Mouse (Mus musculus): ENCODE measurements at regions not wholly inside any gene's neighbourhood (a gene's known extent, or its start where the extent isn't known, plus 50 kb on each side); places are given as distances from the start of the nearest gene placed in this dataset.

GRCm38 (mm10) chr8:89785011-89785410 is 563.1 kb downstream of the Tox3 start:
- no peak for TF ChIP-seq CTCF (IDR thresholded peaks at IDR 0.05; ENCODE audit: control insufficient read depth, insufficient read depth, low read length)
- TF ChIP-seq POLR2A (IDR thresholded peaks at IDR 0.05; ENCODE audit: borderline replicate concordance, control insufficient read depth, low read depth, low read length), result no peak

All from bone marrow, adult 2 months (tissue).